Mouse (Mus musculus) hindbrain, embryonic 12.5 days (tissue): ENCODE data around the gene Ttc16. TPM values are rescaled to one million over a fixed set of nuclear protein-coding genes. Genes with fewer than 3 reads are reported as not detected.

Experiments
- ATAC-seq: fragments of 200-750 bp; cut with Nextera tagmentation; 2 replicates; pipeline ENCODE4 v1.8.0; 2017; ENCODE audit warnings: moderate TSS enrichment; ENCODE audit not compliant: low FRiP score
- H3K27ac ChIP-seq: fragments of 300-500 bp; sonication (generic); 2 replicates; pipeline ENCODE4 v1.5.1; 2016; ENCODE audit warnings: mild to moderate bottlenecking
- H3K27me3 ChIP-seq: fragments of 300-500 bp; sonication (generic); 2 replicates; pipeline ENCODE4 v1.6.1; 2016; ENCODE audit warnings: mild to moderate bottlenecking
- H3K36me3 ChIP-seq: fragments of 300-500 bp; sonication (generic); 2 replicates; pipeline ENCODE4 v1.6.1; 2016; ENCODE audit warnings: mild to moderate bottlenecking
- H3K4me1 ChIP-seq: fragments of 300-500 bp; sonication (generic); 2 replicates; pipeline ENCODE4 v1.6.1; 2016
- H3K4me2 ChIP-seq: fragments of 300-500 bp; sonication (generic); replicated peaks from 2 replicates; pipeline ENCODE4 v1.6.1; 2016; ENCODE audit warnings: mild to moderate bottlenecking
- H3K4me3 ChIP-seq: fragments of 300-500 bp; sonication (generic); 2 replicates; pipeline ENCODE4 v1.5.1; 2016; ENCODE audit warnings: mild to moderate bottlenecking
- H3K9ac ChIP-seq: fragments of 300-500 bp; sonication (generic); 2 replicates; pipeline ENCODE4 v1.6.1; 2016; ENCODE audit warnings: mild to moderate bottlenecking, moderate library complexity
- H3K9me3 ChIP-seq: fragments of 300-500 bp; sonication (generic); replicated peaks from 2 replicates; pipeline ENCODE4 v1.6.1; 2016; ENCODE audit warnings: mild to moderate bottlenecking
- WGBS: fragments of 180-500 bp; shearing (Covaris S2); methylation state at CpG from one replicate; pipeline ENCODE4 v1.1.7; 2016; 5-methylcytosine and 5-hydroxymethylcytosine counted together
- polyA plus RNA-seq: library from polyadenylated mRNA; unstranded; fragments of >200 nt; fragmentation: Nextera tagmentation; extraction: Ambion mirVana; gene quantifications from 2 replicates; pipeline ENCODE4 v1.2.1, GENCODE M21; 2016

Gene Ttc16
- polyA plus RNA-seq, 1 experiment from 2014 or later: 1.1 TPM

DNA sequence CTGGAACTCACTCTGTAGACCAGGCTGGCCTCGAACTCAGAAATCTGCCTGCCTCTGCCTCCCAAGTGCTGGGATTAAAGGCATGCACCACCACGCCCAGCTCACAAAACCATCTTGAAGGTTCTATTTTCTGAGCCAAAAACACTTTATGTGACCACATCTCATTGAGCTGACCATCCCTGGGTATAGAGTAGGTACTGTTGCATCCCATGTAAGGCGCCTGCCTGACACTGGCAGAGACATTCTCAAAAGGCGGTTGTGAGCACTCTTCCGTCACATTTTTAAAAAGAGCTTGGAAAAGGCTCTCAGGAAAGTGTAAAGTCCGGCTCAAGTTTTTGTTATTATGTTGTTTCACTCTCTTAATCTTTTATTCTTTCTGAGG, 18.8 kb downstream of the Ttc16 start:
- Histone ChIP-seq H3K4me2 (peak overlapping the region; percentile 55; the same call in 1 of the 2 replicates), H3K36me3 (peaks cover 37% of the 10 kb centered on the region), H3K9ac (no peak overlapping the region), H3K27me3 (no peaks in the 10 kb centered on the region), H3K27ac (no peak overlapping the region), H3K9me3 (no peaks in the 10 kb centered on the region), H3K4me1 (peaks cover 25% of the 10 kb centered on the region), H3K4me3 (no peak overlapping the region)
- ATAC-seq: peak; percentile 41; the same call in 1 of the 2 replicates
- WGBS: 34% methylated on average over 6 of the region's 6 CpGs

DNA sequence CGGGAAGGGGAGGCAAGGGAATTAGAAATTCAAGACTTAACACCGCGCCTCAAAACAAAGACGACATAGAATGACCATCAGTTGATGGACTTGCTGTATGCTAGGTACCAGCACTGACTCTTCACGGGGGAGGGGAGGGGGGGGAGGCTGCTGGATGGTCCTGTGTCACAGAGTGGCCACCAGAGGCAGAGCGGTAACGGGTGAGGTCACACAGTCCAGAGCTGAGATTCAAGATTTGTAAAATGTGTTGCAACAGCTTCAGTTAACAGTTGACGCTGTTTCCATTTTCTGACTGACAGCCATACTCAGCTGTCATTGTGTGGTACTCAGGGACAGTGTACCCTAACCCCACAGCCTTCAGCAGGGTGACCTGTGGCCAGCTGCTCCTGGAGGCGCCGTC, 23.3 kb downstream of the Ttc16 start:
- H3K4me2 ChIP-seq: peak overlapping the region; percentile 57
- no peak for ATAC-seq
- H3K27ac ChIP-seq: peak overlapping the region; percentile 88
- H3K9ac ChIP-seq: peak overlapping the region; percentile 63; the same call in 1 of the 2 replicates
- H3K4me1 ChIP-seq: peaks cover 24% of the 10 kb centered on the region
- 62% methylated on average over 10 of the region's 10 CpGs for WGBS
- H3K4me3 ChIP-seq: peak overlapping the region; percentile 35
- no peaks in the 10 kb centered on the region for H3K27me3 ChIP-seq
- H3K9me3 ChIP-seq: no peaks in the 10 kb centered on the region
- H3K36me3 ChIP-seq: peaks cover 41% of the 10 kb centered on the region

DNA sequence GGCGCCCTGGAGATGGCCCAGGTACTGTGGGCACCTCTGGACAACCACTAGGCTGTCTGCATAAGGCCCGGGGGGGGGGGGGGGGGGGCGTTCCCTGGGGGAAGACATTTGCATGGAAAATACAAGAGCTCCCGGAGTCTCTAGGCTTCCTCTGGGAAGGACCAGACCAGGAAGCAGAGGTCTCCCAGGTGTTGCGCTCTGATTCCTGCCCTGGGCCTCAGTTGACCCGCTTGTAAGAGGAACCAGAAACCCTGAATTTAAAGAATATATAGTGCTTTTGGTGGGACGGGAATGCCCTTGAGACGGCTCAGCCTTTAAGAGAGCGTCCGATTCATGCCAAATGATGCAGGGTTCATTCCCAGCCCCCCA, 23.8 kb downstream of the Ttc16 start:
- ATAC-seq: no peak
- H3K4me1 ChIP-seq: peaks cover 24% of the 10 kb centered on the region
- peak overlapping the region; percentile 35 for H3K4me3 ChIP-seq
- H3K9ac ChIP-seq: peak overlapping the region; percentile 63
- H3K27me3 ChIP-seq: no peaks in the 10 kb centered on the region
- H3K27ac ChIP-seq: peak overlapping the region; percentile 88
- peak overlapping the region; percentile 57 for H3K4me2 ChIP-seq
- H3K9me3 ChIP-seq: no peaks in the 10 kb centered on the region
- 17% methylated on average over 9 of the region's 10 CpGs for WGBS
- H3K36me3 ChIP-seq: peaks cover 47% of the 10 kb centered on the region

DNA sequence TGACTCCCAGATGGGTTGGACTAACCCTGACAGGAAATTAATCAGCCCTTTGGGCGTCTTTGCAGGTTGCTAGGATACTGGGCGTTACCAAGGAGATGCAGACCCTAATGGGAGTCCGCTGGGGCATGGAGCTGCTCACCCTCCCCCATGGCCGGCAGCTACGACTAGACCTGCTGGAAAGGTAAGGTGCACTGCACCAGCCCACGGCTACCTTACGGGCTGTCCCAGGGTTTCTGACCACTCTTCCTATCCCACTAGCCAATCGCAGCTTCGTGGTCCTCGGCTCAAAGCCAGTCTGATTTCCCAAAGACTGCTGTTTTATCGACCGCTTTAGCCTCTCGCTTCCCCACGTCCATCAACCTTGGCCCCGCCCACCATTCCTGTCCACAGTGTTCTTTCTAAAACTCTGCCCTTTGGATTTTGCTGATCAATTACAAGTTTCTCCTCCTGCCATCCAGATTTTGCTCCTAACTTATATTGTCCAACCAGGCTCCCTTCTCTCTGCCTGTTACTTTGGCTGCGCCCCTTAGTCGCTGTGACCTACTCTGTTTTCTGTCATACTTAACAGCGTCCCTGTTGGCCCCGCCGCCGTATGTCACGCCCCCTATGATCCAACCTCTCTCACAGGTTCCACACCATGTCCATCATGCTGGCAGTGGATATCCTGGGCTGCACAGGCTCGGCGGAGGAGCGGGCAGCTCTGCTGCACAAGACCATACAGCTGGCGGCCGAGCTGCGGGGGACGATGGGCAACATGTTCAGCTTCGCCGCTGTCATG, 24.4 kb downstream of the Ttc16 start:
- peak overlapping the region; percentile 63 for H3K9ac ChIP-seq
- H3K4me2 ChIP-seq: peak overlapping the region; percentile 57
- H3K4me3 ChIP-seq: peak overlapping the region; percentile 35
- ATAC-seq: peak; percentile 87
- 7% methylated on average over 31 of the region's 31 CpGs for WGBS
- H3K36me3 ChIP-seq: peaks cover 52% of the 10 kb centered on the region
- H3K4me1 ChIP-seq: peaks cover 24% of the 10 kb centered on the region
- H3K27ac ChIP-seq: peak overlapping the region; percentile 88
- no peaks in the 10 kb centered on the region for H3K27me3 ChIP-seq
- H3K9me3 ChIP-seq: no peaks in the 10 kb centered on the region

DNA sequence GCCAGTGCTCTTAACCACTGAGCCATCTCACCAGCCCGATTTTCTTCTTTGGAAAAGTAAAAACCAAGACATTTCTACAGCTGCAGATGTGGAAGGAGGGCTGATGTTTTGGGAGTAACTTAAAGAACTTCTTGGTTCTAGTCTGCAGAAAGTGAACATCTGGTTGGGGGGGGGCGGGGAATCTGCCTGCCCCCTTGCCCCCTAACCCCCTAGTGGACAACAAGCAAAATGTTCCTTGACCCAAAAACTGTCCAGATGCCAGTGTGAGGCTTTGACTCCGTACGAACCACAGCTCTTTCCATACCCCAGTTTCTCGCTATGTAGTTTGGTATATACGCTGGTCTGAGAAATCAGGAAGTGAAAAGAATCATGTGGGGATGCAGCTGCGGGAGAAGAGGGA, 25.2 kb downstream of the Ttc16 start:
- no peak overlapping the region for H3K9ac ChIP-seq
- peak overlapping the region; percentile 88 for H3K27ac ChIP-seq
- H3K4me1 ChIP-seq: peaks cover 24% of the 10 kb centered on the region
- 73% methylated on average over 7 of the region's 7 CpGs for WGBS
- no peaks in the 10 kb centered on the region for H3K27me3 ChIP-seq
- H3K4me2 ChIP-seq: peak overlapping the region; percentile 57; the same call in 1 of the 2 replicates
- no peak for ATAC-seq
- no peaks in the 10 kb centered on the region for H3K9me3 ChIP-seq
- H3K36me3 ChIP-seq: peaks cover 61% of the 10 kb centered on the region
- H3K4me3 ChIP-seq: no peak overlapping the region

DNA sequence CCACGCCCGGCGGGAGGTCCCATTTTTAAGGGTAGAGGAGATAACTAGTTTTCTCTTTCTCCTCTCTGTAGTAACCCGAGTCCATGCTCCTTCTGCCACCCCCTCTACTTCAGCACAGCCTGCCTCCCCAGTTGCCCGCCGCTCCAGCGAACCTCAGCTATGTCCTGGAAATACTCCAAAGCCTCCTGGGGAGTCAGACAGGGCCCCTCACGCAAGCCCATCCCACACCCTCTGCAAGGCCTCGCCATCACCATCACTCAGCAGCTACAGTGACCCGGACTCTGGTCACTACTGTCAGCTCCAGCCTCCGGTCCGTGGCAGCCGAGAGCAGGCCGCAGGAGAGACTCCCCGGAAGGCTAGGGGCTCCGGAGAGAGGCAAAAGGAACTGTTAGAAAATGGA, 26.4 kb downstream of the Ttc16 start:
- H3K4me1 ChIP-seq: peaks cover 24% of the 10 kb centered on the region
- H3K4me2 ChIP-seq: no peak overlapping the region
- H3K9ac ChIP-seq: no peak overlapping the region
- H3K27ac ChIP-seq: no peak overlapping the region
- no peak for ATAC-seq
- WGBS: 87% methylated on average over 16 of the region's 16 CpGs
- no peaks in the 10 kb centered on the region for H3K27me3 ChIP-seq
- no peaks in the 10 kb centered on the region for H3K9me3 ChIP-seq
- peaks cover 56% of the 10 kb centered on the region for H3K36me3 ChIP-seq
- H3K4me3 ChIP-seq: no peak overlapping the region

DNA sequence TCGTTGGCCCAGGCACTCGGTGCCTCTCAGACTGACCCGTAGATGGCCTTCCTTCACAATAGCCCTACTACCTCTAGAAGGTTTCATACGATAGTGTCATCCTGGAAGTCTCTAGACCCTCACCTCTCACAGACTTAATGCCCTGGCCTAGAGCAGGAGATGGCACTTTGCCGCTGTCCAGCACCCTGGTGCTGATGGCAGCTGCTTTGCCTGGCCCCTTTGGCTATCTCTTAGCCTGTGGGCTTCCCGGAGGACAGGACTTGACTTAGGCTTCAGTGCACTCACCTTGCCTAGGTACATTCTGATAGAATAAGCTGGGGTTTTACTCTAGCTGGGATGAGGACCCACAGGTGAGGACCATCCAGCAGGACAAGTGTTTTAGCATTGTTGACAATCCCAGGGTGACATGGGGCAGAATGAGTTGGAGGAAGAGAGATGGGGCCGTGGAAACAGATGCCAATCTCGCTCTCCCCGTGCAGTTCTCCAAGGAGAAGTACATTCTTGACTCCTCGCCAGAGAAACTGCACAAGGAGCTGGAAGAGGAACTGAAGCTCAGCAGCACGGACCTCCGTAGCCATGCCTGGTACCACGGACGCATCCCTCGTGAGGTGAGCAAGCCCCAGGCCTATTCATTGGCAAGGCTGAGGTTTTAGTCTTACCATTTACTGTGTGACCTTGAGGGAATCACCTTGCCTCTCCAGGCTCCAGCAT, 31.0 kb downstream of the Ttc16 start:
- Histone ChIP-seq H3K36me3 (peaks cover 41% of the 10 kb centered on the region), H3K27ac (no peak overlapping the region), H3K9me3 (no peaks in the 10 kb centered on the region), H3K4me3 (no peak overlapping the region), H3K4me2 (no peak overlapping the region), H3K9ac (no peak overlapping the region; the same call in 1 of the 2 replicates), H3K4me1 (peaks cover 30% of the 10 kb centered on the region), H3K27me3 (peaks cover 11% of the 10 kb centered on the region)
- ATAC-seq: no peak
- 78% methylated on average over 15 of the region's 15 CpGs for WGBS

DNA sequence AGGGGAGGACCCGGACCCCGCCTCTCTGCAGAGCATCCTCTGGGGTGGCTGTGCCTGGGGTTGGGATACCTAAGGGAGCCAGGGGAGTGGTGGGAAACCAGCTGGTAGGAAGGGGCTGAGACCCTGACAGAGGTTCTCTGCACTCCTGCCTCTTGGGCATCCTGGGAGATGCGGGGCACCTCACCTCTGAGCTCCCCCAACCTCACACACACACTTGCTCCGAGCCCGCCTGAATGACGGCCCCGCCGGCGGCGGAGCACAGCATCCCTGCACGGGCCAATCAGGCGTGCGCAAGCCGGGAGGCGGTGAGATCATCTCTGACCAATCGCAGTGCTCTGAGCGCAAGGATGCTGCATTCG, 33.3 kb downstream of the Ttc16 start:
- peak; percentile 91 for ATAC-seq

DNA sequence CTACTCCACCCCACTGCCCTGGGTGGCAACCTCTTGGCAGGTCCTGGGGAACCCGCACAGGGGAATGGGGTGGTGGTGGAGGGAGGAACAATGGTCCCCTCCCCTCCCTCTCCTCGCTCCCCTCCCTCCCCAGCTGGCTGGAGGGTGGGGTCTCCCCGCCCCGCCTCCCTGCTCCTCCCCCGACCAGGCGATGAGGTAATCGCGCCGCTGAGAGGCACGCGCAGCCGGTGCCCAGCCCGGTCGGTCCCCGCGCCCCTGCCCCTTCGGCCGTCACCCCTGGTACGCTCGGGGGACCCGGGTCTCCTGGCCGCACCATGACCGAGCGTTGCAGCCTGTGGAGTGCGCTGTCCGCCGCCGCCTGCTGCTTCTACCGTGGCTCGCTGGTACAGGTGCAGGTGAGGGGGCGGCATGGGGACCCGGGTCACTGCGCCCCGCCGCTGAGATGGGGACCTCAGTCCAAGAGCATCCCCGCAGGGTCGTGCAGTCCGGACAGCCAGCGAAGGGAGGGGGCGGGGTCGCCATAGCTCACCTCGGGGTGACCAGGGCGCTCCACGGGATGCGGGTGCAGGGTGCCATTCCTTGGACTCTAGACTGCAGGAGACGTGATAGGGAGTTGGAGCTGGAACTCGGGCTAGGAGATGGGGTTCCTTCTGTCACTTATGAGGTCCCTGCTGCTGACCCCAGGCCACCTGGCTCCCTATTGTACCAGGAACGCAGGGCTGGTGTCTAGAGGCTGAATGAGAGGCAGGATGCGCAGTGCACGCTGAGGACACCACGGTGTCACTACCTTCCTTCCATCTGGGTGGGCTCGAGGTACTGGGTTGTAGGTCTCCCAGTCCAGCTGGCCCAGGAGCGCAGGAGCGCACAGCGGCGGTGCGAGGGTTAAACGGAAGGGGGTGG, 33.9 kb downstream of the Ttc16 start:
- 2% methylated on average over 53 of the region's 58 CpGs for WGBS
- peaks cover 17% of the 10 kb centered on the region for H3K36me3 ChIP-seq
- H3K4me1 ChIP-seq: peaks cover 33% of the 10 kb centered on the region
- peak overlapping the region; percentile 97 for H3K4me2 ChIP-seq
- peak overlapping the region; percentile 91 for H3K27ac ChIP-seq
- peak overlapping the region; percentile 81 for H3K9ac ChIP-seq
- peak overlapping the region; percentile 79 for H3K4me3 ChIP-seq
- H3K9me3 ChIP-seq: no peaks in the 10 kb centered on the region
- peaks cover 11% of the 10 kb centered on the region for H3K27me3 ChIP-seq
- ATAC-seq: peak; percentile 57

More for the DNA sequence above, 33.3 kb downstream of the Ttc16 start:
- peak overlapping the region; percentile 79 for H3K4me3 ChIP-seq
- WGBS: 2% methylated on average over 18 of the region's 18 CpGs
- peak overlapping the region; percentile 91 for H3K27ac ChIP-seq
- H3K36me3 ChIP-seq: peaks cover 24% of the 10 kb centered on the region
- H3K27me3 ChIP-seq: peaks cover 11% of the 10 kb centered on the region
- H3K9me3 ChIP-seq: no peaks in the 10 kb centered on the region
- H3K4me2 ChIP-seq: peak overlapping the region; percentile 97
- H3K4me1 ChIP-seq: peaks cover 33% of the 10 kb centered on the region
- peak overlapping the region; percentile 81 for H3K9ac ChIP-seq

DNA sequence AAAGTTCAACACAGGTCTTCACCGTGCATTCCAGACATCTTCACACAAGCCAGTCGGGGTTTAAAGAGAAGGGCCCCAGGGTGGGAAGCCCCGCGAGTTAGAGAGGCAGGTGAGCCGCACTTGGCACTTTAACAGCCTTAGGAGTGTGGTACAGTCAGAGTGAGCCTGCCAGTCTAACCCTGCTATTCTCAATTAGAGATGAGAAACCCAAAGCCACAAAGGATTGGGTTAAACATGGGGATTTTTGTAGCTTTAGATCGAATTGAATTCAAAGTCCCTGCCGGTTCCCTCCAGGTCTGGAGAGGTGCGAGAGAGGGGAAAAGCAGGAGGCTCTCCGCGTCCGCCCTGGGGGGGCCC, 34.5 kb downstream of the Ttc16 start, which contains the start of gene 6330409D20Rik:
TSS of gene 6330409D20Rik (minus strand) at position 101 of the 357 bp plus-strand sequence.
- peak within 1 kb of the TSS; percentile 91 for H3K27ac ChIP-seq
- peaks cover 11% of the 10 kb centered on the region for H3K27me3 ChIP-seq
- H3K4me3 ChIP-seq: peak within 1 kb of the TSS; percentile 79
- peak within 1 kb of the TSS; percentile 81 for H3K9ac ChIP-seq
- peaks cover 33% of the 10 kb centered on the region for H3K4me1 ChIP-seq
- 0 out of 2 replicates have a peak, but pooled peaks have one; percentile 5 for ATAC-seq
- H3K9me3 ChIP-seq: no peaks in the 10 kb centered on the region
- H3K4me2 ChIP-seq: peak within 1 kb of the TSS; percentile 97
- WGBS: 7% methylated on average over 11 of the region's 11 CpGs
- H3K36me3 ChIP-seq: peaks cover 12% of the 10 kb centered on the region

DNA sequence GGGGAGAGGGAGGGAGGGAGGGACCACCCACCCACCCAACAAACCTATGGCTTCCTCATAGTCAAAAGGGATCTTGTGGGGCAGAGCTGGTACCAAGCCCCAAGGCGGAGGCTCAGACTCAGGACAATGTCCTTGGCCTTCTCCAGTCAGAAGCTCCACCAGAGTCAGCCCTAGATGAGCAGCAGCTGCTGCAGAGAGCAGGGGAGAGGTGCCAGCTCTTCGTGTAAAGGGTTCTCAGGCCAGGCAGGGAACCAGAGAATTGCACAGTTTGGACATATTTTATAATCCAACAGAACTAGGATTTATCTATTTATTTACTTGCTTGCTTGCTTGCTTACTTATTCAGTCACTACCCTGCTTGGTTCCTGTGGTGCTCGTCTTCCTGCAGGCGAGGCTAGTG, 36.1 kb downstream of the Ttc16 start:
- Histone ChIP-seq H3K9ac (peak overlapping the region; percentile 15; the same call in 1 of the 2 replicates), H3K4me3 (no peak overlapping the region), H3K4me2 (no peak overlapping the region), H3K27ac (no peak overlapping the region), H3K36me3 (no peaks in the 10 kb centered on the region), H3K9me3 (no peaks in the 10 kb centered on the region), H3K27me3 (peaks cover 11% of the 10 kb centered on the region), H3K4me1 (peaks cover 36% of the 10 kb centered on the region)
- ATAC-seq: no peak
- WGBS: 69% methylated on average over 4 of the region's 4 CpGs

DNA sequence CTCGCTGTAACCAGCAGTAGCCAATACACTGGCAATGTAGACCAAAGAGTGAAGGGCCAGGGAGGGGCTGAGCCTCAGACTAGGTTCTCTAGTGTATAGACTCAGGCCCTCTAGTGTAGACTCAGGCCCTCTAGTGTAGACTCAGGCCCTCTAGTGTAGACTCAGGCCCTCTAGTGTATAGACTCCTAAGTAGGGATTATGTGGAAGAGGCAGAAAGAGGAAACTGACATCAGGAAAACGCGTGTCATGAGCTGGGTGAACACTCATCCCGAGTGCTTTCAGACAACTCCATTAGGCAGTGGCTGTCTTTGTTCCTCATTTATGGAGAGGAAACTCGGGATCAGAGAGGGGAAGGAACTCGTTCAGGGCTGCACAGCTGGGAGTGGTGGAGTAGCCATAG, 38.4 kb downstream of the Ttc16 start:
- no peaks in the 10 kb centered on the region for H3K9me3 ChIP-seq
- 62% methylated on average over 6 of the region's 6 CpGs for WGBS
- peaks cover 11% of the 10 kb centered on the region for H3K27me3 ChIP-seq
- peaks cover 20% of the 10 kb centered on the region for H3K4me1 ChIP-seq
- no peak overlapping the region for H3K4me2 ChIP-seq
- no peak overlapping the region for H3K4me3 ChIP-seq
- no peak overlapping the region for H3K27ac ChIP-seq
- no peaks in the 10 kb centered on the region for H3K36me3 ChIP-seq
- H3K9ac ChIP-seq: no peak overlapping the region
- ATAC-seq: no peak
